Mouse (Mus musculus): ENCODE results near the gene Map2k5.

The Map2k5 gene

GRCm38 (mm10) chr9:63250841-63251626 is 126.7 kb downstream of the Map2k5 start:
- DNase-seq, result no peak

GRCm38 (mm10) chr9:63248095-63248787 is 129.5 kb downstream of the Map2k5 start:
- no peak for DNase-seq

DNA sequence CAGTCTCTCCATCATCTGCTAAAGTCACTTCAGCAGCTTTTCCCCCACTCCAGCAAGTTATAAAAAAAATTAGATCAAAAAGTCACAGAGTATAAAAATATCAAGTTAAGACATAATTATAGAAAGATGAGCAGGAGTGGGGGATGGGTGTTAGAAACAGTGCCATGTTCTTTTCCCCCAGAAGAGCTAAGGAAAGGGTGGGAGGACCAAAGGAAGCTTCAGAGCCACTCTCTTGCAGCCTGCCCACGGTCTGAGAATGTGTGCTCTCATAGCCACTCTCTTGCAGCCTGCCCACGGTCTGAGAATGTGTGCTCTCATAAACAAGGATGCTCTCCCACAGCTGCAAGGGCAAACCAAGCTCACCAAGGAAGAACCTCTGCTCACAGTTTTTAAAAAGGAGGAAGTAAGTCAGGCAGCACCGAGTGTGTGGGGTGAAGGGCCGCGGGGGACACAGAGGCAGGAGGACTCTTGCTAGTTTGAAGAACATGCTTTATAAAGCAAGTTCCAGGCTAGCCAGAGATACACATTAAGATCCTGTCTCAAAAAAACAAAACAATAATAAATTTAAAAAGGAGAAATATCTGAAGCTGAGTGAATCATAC is 131.0 kb downstream of the Map2k5 start:
- no peak for DNase-seq

DNA sequence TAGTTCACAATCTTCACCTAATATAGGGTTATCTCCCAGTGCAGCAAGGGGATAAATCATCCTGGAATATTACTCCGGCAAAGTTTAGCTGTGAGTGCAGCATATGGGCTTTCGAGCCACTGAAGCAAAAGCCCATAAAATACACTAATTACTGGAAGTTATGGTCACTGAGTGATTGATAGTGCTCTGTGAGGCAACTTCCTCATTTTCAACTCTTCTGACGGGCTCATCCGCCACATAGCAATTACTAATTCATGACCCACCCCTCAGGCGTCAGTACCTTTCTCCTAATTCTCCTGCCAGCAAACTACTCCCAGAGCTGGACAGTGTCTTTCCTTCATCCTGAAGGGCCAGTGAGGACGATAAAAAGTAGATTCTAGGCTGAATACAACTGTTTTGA is 135.7 kb downstream of the Map2k5 start:
- DNase-seq, result no peak

DNA sequence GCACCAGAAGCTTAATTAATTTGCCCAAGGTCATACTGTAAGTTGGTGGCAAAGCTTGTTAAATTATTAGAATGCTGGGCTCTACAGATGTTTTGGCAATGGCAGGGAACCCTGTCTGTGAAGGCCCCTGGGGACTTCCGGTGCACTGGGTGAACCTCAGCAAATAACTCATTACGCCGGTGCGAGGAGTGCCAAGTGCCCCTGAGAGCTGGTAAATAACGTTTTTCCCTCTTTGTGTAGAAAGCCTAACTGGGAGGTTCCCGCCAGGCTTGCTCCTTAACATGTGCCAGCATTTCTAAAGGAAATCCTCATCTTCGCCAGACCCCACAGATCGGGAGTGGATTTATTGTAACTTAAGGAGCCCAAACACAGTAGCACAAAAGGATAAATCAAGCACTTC is 136.5 kb downstream of the Map2k5 start:
- DNase-seq, result no peak

DNA sequence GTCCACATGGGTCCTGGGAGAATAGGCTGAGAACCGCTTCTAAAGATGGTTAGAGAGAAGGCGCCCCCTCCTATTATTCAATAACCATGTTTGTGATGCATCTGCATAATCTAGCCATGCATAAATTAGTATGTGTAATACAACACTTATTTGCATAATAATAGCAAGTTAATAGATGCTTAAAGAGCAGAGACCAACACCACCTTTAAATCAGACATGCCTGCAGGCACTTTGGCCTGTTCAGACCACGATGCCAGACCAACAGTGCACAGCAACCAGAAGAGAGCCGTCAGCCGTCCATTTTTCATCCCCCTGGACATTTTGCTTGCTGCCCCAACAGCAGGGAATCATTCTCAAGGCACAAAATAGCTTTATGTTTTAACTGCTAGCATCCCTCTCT is 143.3 kb downstream of the Map2k5 start:
- DNase-seq, result no peak

- DNase-seq, result peak; percentile 6
Observed at GRCm38 (mm10) chr9:63230289-63230688, 147.4 kb downstream of the Map2k5 start.

DNA sequence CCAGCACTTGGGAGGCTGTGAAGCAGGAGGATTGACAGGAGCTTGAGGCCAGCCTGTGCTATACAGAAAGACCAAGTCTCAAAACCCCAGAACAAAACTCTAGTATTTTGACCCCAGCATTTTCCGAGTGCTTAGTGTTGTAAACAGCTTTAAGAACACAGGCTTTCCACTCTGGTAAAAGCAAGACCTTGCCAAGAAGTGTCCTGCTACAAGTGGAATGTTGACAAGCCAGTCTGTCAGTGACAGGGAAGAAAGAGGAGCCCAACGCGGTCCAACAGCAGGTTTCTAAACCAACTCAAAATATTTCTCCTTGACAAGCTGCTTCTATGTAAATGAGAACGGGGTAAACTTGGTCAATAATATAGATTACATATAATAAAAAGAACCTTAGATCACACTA is 148.6 kb downstream of the Map2k5 start:
- DNase-seq, result no peak

- no peak for DNase-seq
Observed at GRCm38 (mm10) chr9:63222161-63222560, 155.5 kb downstream of the Map2k5 start.

DNA sequence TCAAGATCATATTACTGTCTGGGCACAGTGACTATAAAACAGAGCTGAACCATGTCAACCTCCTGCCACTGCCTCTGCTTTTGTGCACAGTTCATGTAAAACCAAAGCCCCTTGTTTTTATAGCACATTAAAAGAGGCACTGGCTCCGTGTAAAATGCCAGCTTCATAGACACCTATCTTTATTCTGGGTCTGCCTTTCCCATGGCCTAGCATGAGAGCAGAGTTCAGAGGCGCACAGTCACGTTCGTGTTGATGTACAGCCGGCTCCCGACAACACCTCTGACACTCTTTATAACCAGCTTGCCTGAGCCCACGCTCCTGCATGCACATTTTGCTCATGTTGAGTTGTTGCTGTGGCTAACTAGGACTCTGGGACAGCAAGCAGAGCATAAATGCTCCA is 157.9 kb downstream of the Map2k5 start:
- no peak for DNase-seq

DNA sequence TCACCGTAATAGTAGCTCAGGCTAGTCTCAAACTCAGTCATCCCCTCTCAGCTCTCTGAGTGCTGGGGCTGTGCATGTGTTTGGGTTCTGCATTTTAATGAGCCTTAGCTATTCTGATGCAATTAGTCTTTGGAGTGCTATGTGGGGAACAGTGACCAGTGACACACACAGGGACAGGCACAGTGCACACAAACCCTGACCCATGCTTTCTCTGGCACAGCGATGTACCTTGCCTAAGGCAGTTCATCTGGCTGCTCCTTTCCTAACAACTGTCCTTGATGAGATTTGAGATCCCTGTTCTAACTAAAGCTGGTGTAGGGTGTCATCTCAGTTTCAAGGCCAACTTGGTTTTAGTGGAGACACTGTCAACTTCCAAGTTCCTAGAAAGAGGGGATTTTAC is 162.7 kb downstream of the Map2k5 start:
- DNase-seq, result no peak

- DNase-seq, result no peak
Observed at GRCm38 (mm10) chr9:63206769-63207276, 170.9 kb downstream of the Map2k5 start.

- no peak for DNase-seq
Observed at GRCm38 (mm10) chr9:63203461-63203860, 174.2 kb downstream of the Map2k5 start.

- no peak for DNase-seq
Observed at GRCm38 (mm10) chr9:63201376-63202323, 176.1 kb downstream of the Map2k5 start.

GRCm38 (mm10) chr9:63197252-63197651 is 180.4 kb downstream of the Map2k5 start:
- DNase-seq, result no peak

GRCm38 (mm10) chr9:63196114-63196682 is 181.5 kb downstream of the Map2k5 start:
- no peak for DNase-seq

DNA sequence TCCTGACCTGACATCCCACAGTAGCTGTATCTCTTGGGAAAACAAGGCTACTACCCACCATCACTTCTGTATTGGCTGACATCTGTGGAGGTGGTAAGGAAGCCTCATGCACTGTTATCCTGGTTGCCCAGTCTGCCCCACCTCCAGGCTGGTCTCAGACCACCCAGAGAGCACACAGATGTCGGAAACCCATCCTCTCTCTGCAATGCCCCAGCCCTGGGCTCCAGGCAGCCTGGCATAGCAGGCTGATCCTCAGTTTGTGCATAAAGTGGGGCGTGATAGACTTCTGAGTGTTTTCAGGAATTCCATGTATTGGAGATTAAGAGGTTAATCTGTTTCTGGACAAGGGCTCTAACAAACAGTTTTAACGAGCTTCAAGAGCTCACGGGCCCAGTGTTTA is 182.2 kb downstream of the Map2k5 start:
- DNase-seq, result no peak

DNA sequence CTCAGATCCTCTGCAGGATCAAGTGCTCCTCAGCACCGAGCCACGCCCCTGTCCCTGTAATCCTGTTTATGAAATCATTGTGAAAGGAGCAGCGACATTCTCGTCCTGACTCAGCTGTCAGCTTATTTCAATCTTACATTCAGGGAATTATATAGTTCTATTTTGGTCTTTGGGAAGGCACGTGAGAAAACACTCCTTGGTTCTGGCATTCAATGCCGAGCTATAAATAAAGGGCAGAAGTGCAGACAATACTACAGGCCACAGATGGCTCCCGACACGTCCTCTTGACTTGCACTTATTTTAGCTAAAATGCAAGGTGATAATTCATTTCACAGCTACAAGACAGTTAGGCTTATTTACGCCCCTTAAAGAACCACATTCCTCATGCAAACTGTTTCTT is 182.9 kb downstream of the Map2k5 start:
- no peak for DNase-seq

- DNase-seq, result no peak
Observed at GRCm38 (mm10) chr9:63192809-63193208, 184.9 kb downstream of the Map2k5 start.

DNA sequence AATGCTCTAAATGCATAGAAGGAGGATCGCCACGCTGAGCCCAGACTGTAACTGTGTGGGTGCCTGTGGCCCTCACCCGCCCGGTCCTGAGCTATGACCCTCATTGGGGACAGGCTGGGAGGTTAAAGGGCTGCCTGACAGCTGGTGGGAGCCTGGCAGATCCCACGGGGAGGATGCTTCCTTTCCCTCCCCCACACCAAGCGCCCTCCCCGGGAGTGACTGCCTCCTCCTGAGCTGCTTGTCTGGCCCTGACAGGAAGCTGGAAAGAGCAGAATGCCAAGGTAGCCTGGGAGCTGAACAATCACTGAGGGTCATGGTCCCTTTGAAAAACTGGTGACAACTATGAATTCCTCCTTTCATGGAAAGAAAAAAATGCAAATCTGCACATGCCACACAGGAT is 190.4 kb downstream of the Map2k5 start:
- no peak for DNase-seq

DNA sequence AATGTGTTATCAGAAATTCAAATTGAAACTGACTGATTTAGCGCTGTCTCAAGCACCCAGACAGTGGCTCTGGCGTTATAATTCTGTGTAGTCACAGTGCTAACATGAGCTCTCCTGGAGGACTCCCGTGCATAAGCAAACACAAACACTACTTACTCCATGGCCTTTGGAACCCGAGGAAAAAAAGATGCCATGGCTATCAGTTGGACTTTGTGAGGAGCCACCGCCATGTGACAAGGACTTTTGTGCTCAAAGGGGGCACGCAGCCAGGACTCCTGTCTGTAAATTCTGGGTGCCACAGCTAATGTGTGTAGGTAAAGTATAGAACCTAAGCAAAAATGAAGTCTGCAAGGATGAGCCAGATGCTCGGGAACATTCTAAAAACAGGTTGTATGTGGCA is 192.5 kb downstream of the Map2k5 start:
- no peak for DNase-seq

DNA sequence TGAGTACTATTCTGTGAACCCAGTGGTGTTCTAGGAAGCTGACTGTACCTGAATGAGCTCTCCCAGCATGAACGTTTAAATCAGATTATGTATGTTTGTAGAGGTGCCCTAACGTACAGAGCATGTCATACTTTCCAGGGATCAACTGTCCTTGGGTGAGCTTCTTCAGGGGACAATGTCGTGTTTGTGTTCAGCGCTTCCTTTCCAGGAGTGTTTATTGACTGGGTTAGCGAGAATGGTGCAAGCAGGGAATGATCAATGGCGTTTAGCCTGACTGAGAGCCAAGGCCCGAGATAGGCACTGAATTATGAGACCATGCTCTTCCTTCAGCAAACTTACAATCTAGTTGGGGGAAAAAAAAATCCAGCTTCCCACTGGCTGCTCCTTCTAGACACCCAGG is 193.8 kb downstream of the Map2k5 start:
- no peak for DNase-seq
